Mouse (Mus musculus): ENCODE results near the gene Cnbp. TPM values are rescaled to one million over a fixed set of nuclear protein-coding genes. Genes with fewer than 3 reads are reported as not detected.

Gene Cnbp
- polyA plus RNA-seq, 1 experiment = 184 TPM

DNA sequence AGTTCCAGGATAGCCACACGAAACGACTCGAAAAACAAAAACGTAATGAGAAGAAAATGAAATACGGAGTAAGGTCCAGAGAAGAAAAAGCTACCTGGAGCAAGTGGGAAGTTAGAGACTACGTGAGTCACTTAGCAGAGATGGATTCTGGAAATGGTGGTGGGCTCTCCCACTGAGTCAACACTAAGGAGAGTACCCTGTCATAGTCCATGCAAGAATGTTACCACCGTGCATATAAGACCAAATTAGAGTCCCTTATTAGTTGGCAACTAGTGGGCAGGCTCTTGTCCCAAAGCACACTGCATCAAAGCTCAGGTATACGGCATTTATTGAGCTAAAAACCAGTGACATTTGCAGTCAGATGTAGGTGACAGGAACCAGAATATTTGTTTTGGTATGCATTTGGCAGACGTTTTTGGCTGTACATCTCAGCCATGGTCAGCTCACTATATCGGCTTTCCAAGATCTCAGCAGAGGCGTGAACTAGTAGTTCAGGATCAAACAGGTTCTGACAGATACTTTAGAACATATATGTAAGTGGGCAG lies 11.0 kb downstream of the Cnbp start:
- Histone ChIP-seq H3K27ac (ENCODE audit: insufficient read depth, low read depth, low read length) (no peak overlapping the region), H3K36me3 (ENCODE audit: control insufficient read depth, insufficient read depth, low read length) (peaks cover 12% of the 10 kb centered on the region), H3K4me1 (ENCODE audit: control insufficient read depth, insufficient read depth, low read length) (no peaks in the 10 kb centered on the region), H3K4me3 (ENCODE audit: insufficient read depth, low read depth, low read length) (no peak overlapping the region), H3K27me3 (replicated peaks; ENCODE audit: control insufficient read depth, insufficient read depth, low read length) (no peaks in the 10 kb centered on the region)
- TF ChIP-seq POLR2A (IDR thresholded peaks at IDR 0.05; ENCODE audit: low read depth, low read length) = no peak
- TF ChIP-seq CTCF (conservative IDR thresholded peaks at IDR 0.05; ENCODE audit: insufficient read depth, insufficient read length, low read depth, low read length) = no peak
- no peak for DNase-seq
- whole genome bisulfite sequencing = 51% methylated on average over 11 of the region's 11 CpGs

DNA sequence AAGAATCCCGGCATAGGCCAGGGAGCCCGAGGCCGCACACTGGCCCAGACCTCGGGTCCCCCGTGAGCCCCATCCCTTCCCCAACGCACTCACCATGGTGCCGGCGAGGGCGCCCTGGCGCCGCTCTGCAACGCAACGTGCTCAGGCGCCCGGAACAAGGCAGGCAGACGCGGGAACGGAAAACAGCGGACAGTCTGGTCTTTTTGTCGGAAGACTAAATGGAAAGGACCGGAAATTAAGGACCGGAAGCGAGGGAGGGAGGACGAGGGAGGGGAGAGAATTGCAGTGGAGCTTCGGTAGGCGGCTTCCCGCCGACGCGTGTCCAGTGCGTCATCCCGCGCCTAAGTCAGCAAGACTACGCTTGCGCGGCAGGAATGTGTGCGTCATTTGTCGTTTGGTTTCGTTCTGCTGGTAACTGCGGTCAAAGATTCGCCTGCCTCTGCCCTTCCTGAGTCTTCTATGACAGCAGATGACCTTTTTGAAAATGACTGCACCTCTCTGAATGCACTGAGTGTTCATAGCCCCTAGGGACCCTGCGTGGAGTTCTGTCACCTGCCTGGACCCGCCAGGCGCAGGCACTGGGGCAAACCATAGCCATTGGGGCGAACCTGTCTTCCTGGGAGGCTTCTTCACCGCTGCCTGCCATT lies 12.2 kb downstream of the Cnbp start, which contains the start of gene Isy1:
Isy1 (minus strand) TSS at position 248 of the 647 bp plus-strand sequence.
- Histone ChIP-seq H3K27ac (ENCODE audit: insufficient read depth, low read depth, low read length) (peak within 1 kb of the TSS; percentile 92), H3K36me3 (ENCODE audit: control insufficient read depth, insufficient read depth, low read length) (peaks cover 7% of the 10 kb centered on the region), H3K27me3 (replicated peaks; ENCODE audit: control insufficient read depth, insufficient read depth, low read length) (no peaks in the 10 kb centered on the region), H3K4me3 (ENCODE audit: insufficient read depth, low read depth, low read length) (peak within 1 kb of the TSS; percentile 75), H3K4me1 (ENCODE audit: control insufficient read depth, insufficient read depth, low read length) (no peaks in the 10 kb centered on the region)
- WGBS = under 1% methylated on average over 46 of the region's 46 CpGs
- DNase-seq = peak; percentile 98
- TF ChIP-seq CTCF (conservative IDR thresholded peaks at IDR 0.05; ENCODE audit: insufficient read depth, insufficient read length, low read depth, low read length) = no peak
- TF ChIP-seq POLR2A (IDR thresholded peaks at IDR 0.05; ENCODE audit: low read depth, low read length) = peak; percentile 77

DNA sequence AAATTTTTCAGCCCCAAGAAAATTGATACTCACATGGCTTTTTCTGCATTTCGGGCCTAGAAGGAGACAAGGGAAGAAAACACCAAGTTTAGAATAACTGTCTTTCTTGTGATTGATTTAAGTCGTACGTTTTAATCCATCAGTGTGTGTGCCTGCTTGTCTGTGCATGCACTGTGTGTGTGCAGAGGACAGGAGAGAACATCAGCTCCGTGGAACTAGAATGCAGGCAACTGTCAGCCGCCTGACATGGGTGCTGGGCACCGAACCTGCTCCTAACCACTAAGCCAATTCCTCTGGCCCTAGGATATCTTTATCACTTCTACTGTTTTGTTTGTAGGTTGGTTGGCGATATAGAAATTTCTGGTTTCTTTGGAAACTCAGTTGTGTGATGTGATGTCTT lies 15.2 kb downstream of the Cnbp start, which contains the start of gene Gm45140:
Gm45140 (minus strand) TSS at position 101 of the 400 bp plus-strand sequence.
- TF ChIP-seq POLR2A (IDR thresholded peaks at IDR 0.05; ENCODE audit: low read depth, low read length) = no peak
- TF ChIP-seq CTCF (conservative IDR thresholded peaks at IDR 0.05; ENCODE audit: insufficient read depth, insufficient read length, low read depth, low read length) = no peak
- H3K27ac ChIP-seq (ENCODE audit: insufficient read depth, low read depth, low read length) = no peak within 1 kb of the TSS
- WGBS = 95% methylated on average over 7 of the region's 7 CpGs
- no peaks in the 10 kb centered on the region for H3K27me3 ChIP-seq (replicated peaks; ENCODE audit: control insufficient read depth, insufficient read depth, low read length)
- H3K4me3 ChIP-seq (ENCODE audit: insufficient read depth, low read depth, low read length) = no peak within 1 kb of the TSS
- peaks cover 4% of the 10 kb centered on the region for H3K36me3 ChIP-seq (ENCODE audit: control insufficient read depth, insufficient read depth, low read length)
- no peaks in the 10 kb centered on the region for H3K4me1 ChIP-seq (ENCODE audit: control insufficient read depth, insufficient read depth, low read length)
- DNase-seq = no peak

DNA sequence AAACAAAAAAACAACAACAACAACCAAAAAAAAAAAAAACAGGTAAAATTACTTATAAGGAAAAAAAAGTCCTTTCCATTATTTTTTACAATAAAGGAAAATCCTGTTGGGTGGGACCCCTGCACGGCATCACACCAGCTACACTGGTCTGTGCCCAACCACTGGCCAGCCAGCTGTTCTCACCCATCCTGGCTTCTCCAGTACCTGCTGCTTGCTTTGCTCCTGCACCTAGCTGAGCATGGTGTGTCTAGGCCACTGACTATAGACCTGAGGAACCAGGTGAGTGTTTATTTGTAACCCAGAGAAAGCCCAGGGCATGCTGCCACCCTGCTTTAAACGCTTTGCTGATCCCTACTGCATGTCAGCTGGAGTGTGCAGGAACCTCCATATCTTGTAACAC lies 30.5 kb downstream of the Cnbp start:
- DNase-seq = no peak
- WGBS = 97% methylated on average over 2 of the region's 2 CpGs
- peaks cover 1% of the 10 kb centered on the region; the same call in 1 of the 2 replicates for H3K36me3 ChIP-seq (ENCODE audit: control insufficient read depth, insufficient read depth, low read length)
- TF ChIP-seq CTCF (conservative IDR thresholded peaks at IDR 0.05; ENCODE audit: insufficient read depth, insufficient read length, low read depth, low read length) (no peak), POLR2A (IDR thresholded peaks at IDR 0.05; ENCODE audit: low read depth, low read length) (no peak)
- no peaks in the 10 kb centered on the region for H3K4me1 ChIP-seq (ENCODE audit: control insufficient read depth, insufficient read depth, low read length)
- no peak overlapping the region for H3K27ac ChIP-seq (ENCODE audit: insufficient read depth, low read depth, low read length)
- no peak overlapping the region for H3K4me3 ChIP-seq (ENCODE audit: insufficient read depth, low read depth, low read length)
- H3K27me3 ChIP-seq (replicated peaks; ENCODE audit: control insufficient read depth, insufficient read depth, low read length) = no peaks in the 10 kb centered on the region

DNA sequence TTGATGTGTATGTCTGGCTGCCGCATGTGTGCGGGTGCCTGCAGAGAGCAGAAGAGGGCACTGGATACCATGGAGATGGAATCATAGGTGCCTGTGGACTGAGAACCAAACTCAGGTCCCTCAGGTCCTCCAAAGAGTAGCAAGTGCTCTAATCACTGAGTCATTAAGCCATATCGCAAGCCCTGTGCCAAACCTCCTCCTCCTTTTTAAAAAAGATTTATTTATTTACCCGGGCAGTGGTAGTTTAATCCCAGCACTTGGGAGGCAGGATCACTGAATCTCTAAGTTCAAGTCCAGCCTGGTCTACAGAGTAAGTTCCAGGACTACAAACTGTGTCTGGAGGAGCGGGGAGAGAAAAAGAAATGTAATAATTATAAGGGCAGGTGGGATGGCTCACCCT lies 36.4 kb downstream of the Cnbp start:
- Histone ChIP-seq H3K36me3 (ENCODE audit: control insufficient read depth, insufficient read depth, low read length) (no peaks in the 10 kb centered on the region; the same call in 1 of the 2 replicates), H3K4me3 (ENCODE audit: insufficient read depth, low read depth, low read length) (no peak overlapping the region), H3K4me1 (ENCODE audit: control insufficient read depth, insufficient read depth, low read length) (peaks cover 9% of the 10 kb centered on the region; the same call in 1 of the 2 replicates), H3K27ac (ENCODE audit: insufficient read depth, low read depth, low read length) (no peak overlapping the region), H3K27me3 (replicated peaks; ENCODE audit: control insufficient read depth, insufficient read depth, low read length) (no peaks in the 10 kb centered on the region)
- DNase-seq = no peak
- 86% methylated on average over 5 of the region's 5 CpGs for WGBS
- TF ChIP-seq POLR2A (IDR thresholded peaks at IDR 0.05; ENCODE audit: low read depth, low read length) (no peak), CTCF (conservative IDR thresholded peaks at IDR 0.05; ENCODE audit: insufficient read depth, insufficient read length, low read depth, low read length) (no peak)

DNA sequence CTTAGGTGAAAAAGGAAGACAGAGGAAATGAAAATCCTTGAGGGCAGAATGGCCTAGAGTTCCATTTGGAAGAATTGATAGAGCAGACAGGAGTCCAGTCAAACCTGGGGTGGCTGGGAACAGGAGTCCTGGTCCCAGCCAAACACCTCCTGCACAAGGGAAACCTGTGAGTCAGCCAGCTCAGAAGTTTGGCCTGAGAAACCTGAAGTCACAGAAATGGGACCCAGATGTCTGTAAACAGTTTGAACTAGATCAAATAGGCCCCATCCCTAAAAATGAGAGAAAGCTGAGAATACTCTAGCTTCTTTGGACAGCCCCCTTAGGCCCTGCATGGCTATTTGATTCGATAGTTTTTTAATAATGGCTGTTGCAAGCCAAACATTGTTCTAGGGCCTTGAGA lies 38.2 kb downstream of the Cnbp start:
- Histone ChIP-seq H3K4me3 (ENCODE audit: insufficient read depth, low read depth, low read length) (no peak overlapping the region), H3K36me3 (ENCODE audit: control insufficient read depth, insufficient read depth, low read length) (no peaks in the 10 kb centered on the region; the same call in 1 of the 2 replicates), H3K27ac (ENCODE audit: insufficient read depth, low read depth, low read length) (peak overlapping the region; percentile 18; the same call in 1 of the 2 replicates), H3K27me3 (replicated peaks; ENCODE audit: control insufficient read depth, insufficient read depth, low read length) (no peaks in the 10 kb centered on the region), H3K4me1 (ENCODE audit: control insufficient read depth, insufficient read depth, low read length) (peaks cover 12% of the 10 kb centered on the region; the same call in 1 of the 2 replicates)
- TF ChIP-seq CTCF (conservative IDR thresholded peaks at IDR 0.05; ENCODE audit: insufficient read depth, insufficient read length, low read depth, low read length) (no peak), POLR2A (IDR thresholded peaks at IDR 0.05; ENCODE audit: low read depth, low read length) (no peak)
- WGBS = 92% methylated on average over 1 of the region's 1 CpGs
- no peak for DNase-seq

DNA sequence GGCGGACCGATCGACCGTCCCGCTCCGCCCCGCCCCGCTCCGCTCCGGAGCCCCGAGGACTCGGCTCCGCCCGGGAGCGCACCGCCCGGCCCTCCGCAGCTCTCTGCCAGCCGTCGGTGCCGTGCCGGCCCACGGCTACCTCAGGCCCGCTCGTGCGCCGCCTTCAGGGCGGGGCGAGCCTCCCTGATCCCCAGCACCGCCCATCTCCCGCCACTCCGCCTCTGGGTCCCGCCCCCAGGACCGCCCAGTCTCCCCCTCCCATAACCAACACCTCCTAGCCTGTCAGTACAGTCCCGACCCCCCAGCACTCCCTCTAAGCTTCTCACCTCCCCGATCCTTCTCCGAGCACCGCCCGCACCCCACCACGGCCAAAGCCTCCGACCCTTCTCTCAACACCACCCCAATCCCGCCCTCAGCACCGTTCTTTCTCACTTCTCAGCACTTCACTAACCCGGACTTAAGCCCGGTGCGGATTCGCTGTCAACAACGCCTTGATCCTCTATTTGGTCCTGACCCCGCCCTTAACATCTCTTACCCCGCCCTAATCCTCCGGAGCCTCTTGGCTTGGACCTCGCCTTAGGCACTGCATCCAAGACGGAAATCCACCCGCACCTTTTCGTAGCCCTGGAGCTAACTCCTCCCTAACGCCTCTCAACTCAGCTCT lies 39.1 kb downstream of the Cnbp start, which contains the start of gene Rab43:
Rab43 (minus strand) TSS at position 490 of the 664 bp plus-strand sequence.
- peaks cover 12% of the 10 kb centered on the region for H3K4me1 ChIP-seq (ENCODE audit: control insufficient read depth, insufficient read depth, low read length)
- TF ChIP-seq CTCF (conservative IDR thresholded peaks at IDR 0.05; ENCODE audit: insufficient read depth, insufficient read length, low read depth, low read length) (no peak), POLR2A (IDR thresholded peaks at IDR 0.05; ENCODE audit: low read depth, low read length) (peak; percentile 88)
- no peaks in the 10 kb centered on the region for H3K27me3 ChIP-seq (replicated peaks; ENCODE audit: control insufficient read depth, insufficient read depth, low read length)
- peak within 1 kb of the TSS; percentile 75 for H3K4me3 ChIP-seq (ENCODE audit: insufficient read depth, low read depth, low read length)
- DNase-seq = peak; percentile 97
- H3K27ac ChIP-seq (ENCODE audit: insufficient read depth, low read depth, low read length) = peak within 1 kb of the TSS; percentile 83
- 1% methylated on average over 52 of the region's 56 CpGs for WGBS
- H3K36me3 ChIP-seq (ENCODE audit: control insufficient read depth, insufficient read depth, low read length) = no peaks in the 10 kb centered on the region

Measured in kidney, adult 2 months (tissue).